Mouse (Mus musculus): ENCODE results near the gene Vamp2. TPM values are rescaled to one million over a fixed set of nuclear protein-coding genes. Genes with fewer than 3 reads are reported as not detected.
A peak's percentile ranks its signal among the peaks of the same experiment; 100 is the strongest.

Vamp2 gene
- 64.2 and 73.3 TPM in 2 replicates for polyA plus RNA-seq (2014; fragmentation: Nextera tagmentation; extraction: Ambion mirVana)

GRCm38 (mm10) chr11:69088103-69088855 lies at the start of gene Vamp2:
Gene Vamp2 (plus strand): TSS chr11:69088490.
- H3K27me3 ChIP-seq (ENCODE audit: control insufficient read depth, insufficient read depth, low read length) = no peaks in the 10 kb centered on the region
- H3K4me1 ChIP-seq (ENCODE audit: control insufficient read depth, insufficient read depth, low read length) = peaks cover 13% of the 10 kb centered on the region
- peak within 1 kb of the TSS; percentile 100 for H3K4me3 ChIP-seq (ENCODE audit: low read depth, low read length)
- H3K9me3 ChIP-seq (ENCODE audit: control insufficient read depth, low read length) = no peaks in the 10 kb centered on the region
- H3K36me3 ChIP-seq (ENCODE audit: control insufficient read depth, insufficient read depth, low read length) = peaks cover 8% of the 10 kb centered on the region
- H3K4me2 ChIP-seq (ENCODE audit: low read depth, severe bottlenecking) = peak within 1 kb of the TSS; percentile 92
- ATAC-seq (ENCODE audit: insufficient number of reproducible peaks, low FRiP score, low TSS enrichment, low read depth) (peak; percentile 76), DNase-seq (ENCODE audit: low spot score) (peak; percentile 95)
- peak within 1 kb of the TSS; percentile 72 for H3K27ac ChIP-seq (replicated peaks; ENCODE audit: low read depth, low read length)
- H3K9ac ChIP-seq (ENCODE audit: low read length) = peak within 1 kb of the TSS; percentile 98
- 1% methylated on average over 55 of the region's 67 CpGs for WGBS

- under 1% methylated on average over 54 of the region's 54 CpGs for WGBS
- Histone ChIP-seq H3K27ac (replicated peaks; ENCODE audit: low read depth, low read length) (peak within 1 kb of the TSS; percentile 90), H3K36me3 (ENCODE audit: control insufficient read depth, insufficient read depth, low read length) (peaks cover 10% of the 10 kb centered on the region; the same call in 1 of the 2 replicates), H3K4me3 (ENCODE audit: low read depth, low read length) (peak within 1 kb of the TSS; percentile 94), H3K4me1 (ENCODE audit: control insufficient read depth, insufficient read depth, low read length) (peaks cover 8% of the 10 kb centered on the region), H3K27me3 (ENCODE audit: control insufficient read depth, insufficient read depth, low read length) (no peaks in the 10 kb centered on the region), H3K4me2 (ENCODE audit: low read depth, severe bottlenecking) (peak within 1 kb of the TSS; percentile 83), H3K9ac (ENCODE audit: low read length) (peak within 1 kb of the TSS; percentile 87), H3K9me3 (ENCODE audit: control insufficient read depth, low read length) (no peaks in the 10 kb centered on the region)
- peak; percentile 80 for ATAC-seq (ENCODE audit: insufficient number of reproducible peaks, low FRiP score, low TSS enrichment, low read depth)
- peak; percentile 91 for DNase-seq (ENCODE audit: low spot score)
These were observed 42.5 kb upstream of the Vamp2 start, which contains the start of gene Aurkb for GRCm38 (mm10) chr11:69045531-69046394. Gene Aurkb (plus strand): TSS chr11:69045647.

GRCm38 (mm10) chr11:69046395-69046774 lies 41.9 kb upstream of the Vamp2 start:
- Histone ChIP-seq H3K9me3 (ENCODE audit: control insufficient read depth, low read length) (no peaks in the 10 kb centered on the region), H3K27me3 (ENCODE audit: control insufficient read depth, insufficient read depth, low read length) (no peaks in the 10 kb centered on the region), H3K36me3 (ENCODE audit: control insufficient read depth, insufficient read depth, low read length) (peaks cover 15% of the 10 kb centered on the region; the same call in 1 of the 2 replicates), H3K4me3 (ENCODE audit: low read depth, low read length) (peak overlapping the region; percentile 94), H3K9ac (ENCODE audit: low read length) (peak overlapping the region; percentile 87), H3K4me2 (ENCODE audit: low read depth, severe bottlenecking) (peak overlapping the region; percentile 83), H3K27ac (replicated peaks; ENCODE audit: low read depth, low read length) (no peak overlapping the region; the same call in 1 of the 2 replicates), H3K4me1 (ENCODE audit: control insufficient read depth, insufficient read depth, low read length) (peaks cover 8% of the 10 kb centered on the region)
- DNase-seq (ENCODE audit: low spot score) = no peak
- 19% methylated on average over 9 of the region's 9 CpGs for WGBS
- no peak for ATAC-seq (ENCODE audit: insufficient number of reproducible peaks, low FRiP score, low TSS enrichment, low read depth)

GRCm38 (mm10) chr11:69047592-69047991 lies 40.7 kb upstream of the Vamp2 start:
- Histone ChIP-seq H3K4me1 (ENCODE audit: control insufficient read depth, insufficient read depth, low read length) (peaks cover 8% of the 10 kb centered on the region), H3K9ac (ENCODE audit: low read length) (no peak overlapping the region), H3K36me3 (ENCODE audit: control insufficient read depth, insufficient read depth, low read length) (peaks cover 15% of the 10 kb centered on the region; the same call in 1 of the 2 replicates), H3K4me2 (ENCODE audit: low read depth, severe bottlenecking) (no peak overlapping the region), H3K9me3 (ENCODE audit: control insufficient read depth, low read length) (no peaks in the 10 kb centered on the region), H3K27me3 (ENCODE audit: control insufficient read depth, insufficient read depth, low read length) (no peaks in the 10 kb centered on the region), H3K4me3 (ENCODE audit: low read depth, low read length) (no peak overlapping the region), H3K27ac (replicated peaks; ENCODE audit: low read depth, low read length) (no peak overlapping the region)
- WGBS = 94% methylated on average over 12 of the region's 12 CpGs
- DNase-seq (ENCODE audit: low spot score) (no peak), ATAC-seq (ENCODE audit: insufficient number of reproducible peaks, low FRiP score, low TSS enrichment, low read depth) (no peak)

- Histone ChIP-seq H3K27me3 (ENCODE audit: control insufficient read depth, insufficient read depth, low read length) (no peaks in the 10 kb centered on the region), H3K4me3 (ENCODE audit: low read depth, low read length) (no peak overlapping the region), H3K9ac (ENCODE audit: low read length) (no peak overlapping the region), H3K36me3 (ENCODE audit: control insufficient read depth, insufficient read depth, low read length) (peaks cover 15% of the 10 kb centered on the region; the same call in 1 of the 2 replicates), H3K4me1 (ENCODE audit: control insufficient read depth, insufficient read depth, low read length) (peaks cover 8% of the 10 kb centered on the region), H3K4me2 (ENCODE audit: low read depth, severe bottlenecking) (no peak overlapping the region), H3K9me3 (ENCODE audit: control insufficient read depth, low read length) (no peaks in the 10 kb centered on the region), H3K27ac (replicated peaks; ENCODE audit: low read depth, low read length) (no peak overlapping the region)
- WGBS = 95% methylated on average over 14 of the region's 14 CpGs
- ATAC-seq (ENCODE audit: insufficient number of reproducible peaks, low FRiP score, low TSS enrichment, low read depth) (no peak), DNase-seq (ENCODE audit: low spot score) (no peak)
These were observed 40.1 kb upstream of the Vamp2 start for GRCm38 (mm10) chr11:69048151-69048550.

- Histone ChIP-seq H3K27me3 (ENCODE audit: control insufficient read depth, insufficient read depth, low read length) (no peaks in the 10 kb centered on the region), H3K4me1 (ENCODE audit: control insufficient read depth, insufficient read depth, low read length) (peaks cover 8% of the 10 kb centered on the region), H3K4me2 (ENCODE audit: low read depth, severe bottlenecking) (no peak overlapping the region), H3K9ac (ENCODE audit: low read length) (no peak overlapping the region), H3K9me3 (ENCODE audit: control insufficient read depth, low read length) (no peaks in the 10 kb centered on the region), H3K36me3 (ENCODE audit: control insufficient read depth, insufficient read depth, low read length) (peaks cover 15% of the 10 kb centered on the region; the same call in 1 of the 2 replicates), H3K4me3 (ENCODE audit: low read depth, low read length) (no peak overlapping the region), H3K27ac (replicated peaks; ENCODE audit: low read depth, low read length) (no peak overlapping the region)
- 95% methylated on average over 8 of the region's 8 CpGs for WGBS
- ATAC-seq (ENCODE audit: insufficient number of reproducible peaks, low FRiP score, low TSS enrichment, low read depth) = no peak
- DNase-seq (ENCODE audit: low spot score) = no peak
These were observed 37.5 kb upstream of the Vamp2 start for GRCm38 (mm10) chr11:69050748-69051147.

- Histone ChIP-seq H3K27ac (replicated peaks; ENCODE audit: low read depth, low read length) (no peak overlapping the region), H3K9me3 (ENCODE audit: control insufficient read depth, low read length) (no peaks in the 10 kb centered on the region), H3K36me3 (ENCODE audit: control insufficient read depth, insufficient read depth, low read length) (peaks cover 15% of the 10 kb centered on the region; the same call in 1 of the 2 replicates), H3K9ac (ENCODE audit: low read length) (no peak overlapping the region), H3K4me1 (ENCODE audit: control insufficient read depth, insufficient read depth, low read length) (peaks cover 2% of the 10 kb centered on the region), H3K27me3 (ENCODE audit: control insufficient read depth, insufficient read depth, low read length) (no peaks in the 10 kb centered on the region), H3K4me3 (ENCODE audit: low read depth, low read length) (no peak overlapping the region), H3K4me2 (ENCODE audit: low read depth, severe bottlenecking) (no peak overlapping the region)
- ATAC-seq (ENCODE audit: insufficient number of reproducible peaks, low FRiP score, low TSS enrichment, low read depth) (no peak), DNase-seq (ENCODE audit: low spot score) (no peak)
- 90% methylated on average over 4 of the region's 4 CpGs for WGBS
These were observed 36.5 kb upstream of the Vamp2 start for GRCm38 (mm10) chr11:69051771-69052170.

GRCm38 (mm10) chr11:69052824-69053421 lies 35.4 kb upstream of the Vamp2 start:
- H3K4me2 ChIP-seq (ENCODE audit: low read depth, severe bottlenecking) = no peak overlapping the region
- no peaks in the 10 kb centered on the region for H3K27me3 ChIP-seq (ENCODE audit: control insufficient read depth, insufficient read depth, low read length)
- H3K4me3 ChIP-seq (ENCODE audit: low read depth, low read length) = no peak overlapping the region
- no peaks in the 10 kb centered on the region for H3K4me1 ChIP-seq (ENCODE audit: control insufficient read depth, insufficient read depth, low read length)
- peaks cover 15% of the 10 kb centered on the region; the same call in 1 of the 2 replicates for H3K36me3 ChIP-seq (ENCODE audit: control insufficient read depth, insufficient read depth, low read length)
- no peak overlapping the region for H3K9ac ChIP-seq (ENCODE audit: low read length)
- WGBS = 77% methylated on average over 2 of the region's 2 CpGs
- H3K9me3 ChIP-seq (ENCODE audit: control insufficient read depth, low read length) = no peaks in the 10 kb centered on the region
- DNase-seq (ENCODE audit: low spot score) (no peak), ATAC-seq (ENCODE audit: insufficient number of reproducible peaks, low FRiP score, low TSS enrichment, low read depth) (no peak)
- H3K27ac ChIP-seq (replicated peaks; ENCODE audit: low read depth, low read length) = no peak overlapping the region

All from limb, embryonic 11.5 days (tissue).